Mouse (Mus musculus) limb, embryonic 14.5 days (tissue): ENCODE results near the gene Mcoln2. TPM values are rescaled to one million over a fixed set of nuclear protein-coding genes. Genes with fewer than 3 reads are reported as not detected.

Source experiments
- ATAC-seq: fragments of 200-750 bp; cut with Nextera tagmentation; 2 replicates; pipeline ENCODE4 v1.8.0; 2017; ENCODE audit warnings: low read depth, moderate number of reproducible peaks, moderate TSS enrichment; ENCODE audit not compliant: low FRiP score
- DNase-seq: peaks from one replicate; pipeline ENCODE4 v3.0.0-alpha.2; 2015; ENCODE audit warnings: low spot score
- H3K27ac ChIP-seq: fragments of 300-500 bp; sonication (generic); replicated peaks from 2 replicates; pipeline ENCODE4 v1.5.1; 2014; ENCODE audit warnings: low read depth, mild to moderate bottlenecking, low read length, moderate library complexity, mixed read lengths
- H3K27me3 ChIP-seq: fragments of 300-500 bp; sonication (generic); 2 replicates; pipeline ENCODE4 v1.6.1; 2014; ENCODE audit warnings: low read length, mixed read lengths; ENCODE audit not compliant: control insufficient read depth, insufficient read depth
- H3K36me3 ChIP-seq: fragments of 300-500 bp; sonication (generic); 2 replicates; pipeline ENCODE4 v1.6.1; 2014; ENCODE audit warnings: mild to moderate bottlenecking, low read length, moderate library complexity, mixed read lengths; ENCODE audit not compliant: control insufficient read depth, insufficient read depth
- H3K4me1 ChIP-seq: fragments of 300-500 bp; sonication (generic); 2 replicates; pipeline ENCODE4 v1.6.1; 2014; ENCODE audit warnings: antibody characterized with exemption, low read length, mixed read lengths; ENCODE audit not compliant: control insufficient read depth, insufficient read depth
- H3K4me2 ChIP-seq: fragments of 300-500 bp; sonication (generic); replicated peaks from 2 replicates; pipeline ENCODE4 v1.6.1; 2014; ENCODE audit warnings: low read depth, mild to moderate bottlenecking, low read length, moderate library complexity; ENCODE audit not compliant: severe bottlenecking
- H3K4me3 ChIP-seq: fragments of 300-500 bp; sonication (generic); replicated peaks from 2 replicates; pipeline ENCODE4 v1.5.1; 2014; ENCODE audit warnings: low read length
- H3K9ac ChIP-seq: fragments of 300-500 bp; sonication (generic); 2 replicates; pipeline ENCODE4 v1.6.1; 2014; ENCODE audit warnings: mild to moderate bottlenecking, low read depth, low read length, moderate library complexity; ENCODE audit not compliant: severe bottlenecking
- H3K9me3 ChIP-seq: fragments of 300-500 bp; sonication (generic); 2 replicates; pipeline ENCODE4 v1.6.1; 2016; ENCODE audit warnings: low read length; ENCODE audit not compliant: control insufficient read depth
- POLR2A ChIP-seq: fragments of 200-500 bp; IDR thresholded peaks from 2 replicates; pipeline ENCODE4 v1.8.0; 2012; ENCODE audit warnings: inconsistent platforms, mild to moderate bottlenecking, moderate library complexity, borderline replicate concordance; ENCODE audit not compliant: insufficient read depth, insufficient read length; ENCODE audit errors: extremely low read depth
- WGBS: fragments of 180-500 bp; shearing (Covaris S2); extraction: QIAGEN DNeasy Blood & Tissue Kit; methylation state at CpG from one replicate; pipeline ENCODE4 v1.1.7; 2014; 5-methylcytosine and 5-hydroxymethylcytosine counted together
- polyA plus RNA-seq, 2 experiments: library from polyadenylated mRNA; depleted of rRNA in 1 of 2; stranded (reverse) in 1 of 2; unstranded in 1 of 2; fragments of >200 nt; fragmentation: Nextera tagmentation in 1 of 2; extraction: Ambion mirVana in 1 of 2; gene quantifications; 2 replicates each; pipeline versions ENCODE4 v1.2.1 to v1.2.3; 2012 to 2014

Gene Mcoln2
- polyA plus RNA-seq, 2 experiments: 2.0 to 3.6 TPM

DNA sequence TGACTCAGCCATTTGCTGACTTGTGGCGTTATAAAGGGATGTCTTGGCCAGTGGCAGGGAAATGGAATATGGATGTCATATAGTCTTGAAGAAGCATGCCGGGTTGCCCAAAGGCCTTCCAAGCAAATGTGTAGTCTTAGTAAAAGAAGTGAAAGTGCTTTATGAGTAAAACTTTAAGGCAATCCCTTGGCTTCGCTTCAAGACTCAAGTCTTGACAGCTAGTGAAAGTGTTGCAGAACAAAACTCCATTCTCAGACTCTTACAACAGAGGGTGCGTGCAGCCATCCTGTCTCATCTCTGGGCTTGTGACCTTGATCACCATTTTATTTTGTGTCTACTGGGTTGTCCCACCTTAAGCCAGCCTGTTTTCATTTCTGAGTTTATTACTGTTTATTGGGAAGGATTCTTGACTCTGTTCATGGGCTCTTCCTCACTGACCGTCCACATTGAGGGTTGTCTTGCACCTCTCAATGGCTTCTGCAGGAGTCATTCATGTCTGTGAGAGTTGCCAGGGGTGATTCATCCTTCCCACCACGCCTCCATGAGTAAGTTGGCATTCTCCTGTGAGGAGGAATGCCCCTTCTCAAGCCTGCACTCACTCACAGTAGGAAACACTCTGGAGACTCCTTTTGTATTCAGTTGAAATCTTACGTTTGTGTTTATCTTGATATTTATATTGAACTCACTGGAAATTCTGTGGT, 75.6 kb downstream of the Mcoln2 start:
- H3K4me1 ChIP-seq: no peaks in the 10 kb centered on the region
- H3K4me2 ChIP-seq: no peak overlapping the region
- H3K4me3 ChIP-seq: no peak overlapping the region
- H3K27me3 ChIP-seq: peaks cover 23% of the 10 kb centered on the region
- no peaks in the 10 kb centered on the region for H3K9me3 ChIP-seq
- WGBS: 80% methylated on average over 7 of the region's 7 CpGs
- no peak for ATAC-seq
- TF ChIP-seq POLR2A: no peak
- H3K27ac ChIP-seq: no peak overlapping the region
- H3K9ac ChIP-seq: no peak overlapping the region
- DNase-seq: no peak
- no peaks in the 10 kb centered on the region for H3K36me3 ChIP-seq

DNA sequence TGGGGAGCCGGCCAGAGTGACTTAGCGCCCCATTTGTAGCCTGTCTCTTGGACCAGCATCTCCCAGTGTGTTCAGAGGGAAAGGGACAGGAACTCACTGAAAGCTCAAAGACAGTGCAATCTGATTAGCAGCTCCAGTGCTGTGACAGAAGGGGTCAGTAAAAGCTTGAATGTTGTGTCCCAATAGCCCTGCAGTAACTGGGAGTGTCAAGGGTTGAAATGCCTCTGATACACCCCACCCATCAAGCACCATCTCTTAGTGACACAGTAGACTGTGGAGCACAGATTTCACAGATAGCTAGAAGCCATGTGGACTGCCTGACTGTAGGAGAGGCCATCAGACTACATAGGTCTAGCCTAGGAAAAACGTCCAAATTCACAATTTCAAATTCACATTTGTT, 77.8 kb downstream of the Mcoln2 start:
- Histone ChIP-seq H3K4me3 (no peak overlapping the region), H3K4me2 (no peak overlapping the region), H3K4me1 (no peaks in the 10 kb centered on the region), H3K9me3 (no peaks in the 10 kb centered on the region), H3K36me3 (no peaks in the 10 kb centered on the region), H3K9ac (no peak overlapping the region), H3K27ac (no peak overlapping the region), H3K27me3 (0 out of 2 replicates have a peak, but pooled peaks cover 4% of the 10 kb centered on the region)
- 48% methylated on average over 3 of the region's 3 CpGs for WGBS
- DNase-seq: no peak
- no peak for TF ChIP-seq POLR2A
- no peak for ATAC-seq

DNA sequence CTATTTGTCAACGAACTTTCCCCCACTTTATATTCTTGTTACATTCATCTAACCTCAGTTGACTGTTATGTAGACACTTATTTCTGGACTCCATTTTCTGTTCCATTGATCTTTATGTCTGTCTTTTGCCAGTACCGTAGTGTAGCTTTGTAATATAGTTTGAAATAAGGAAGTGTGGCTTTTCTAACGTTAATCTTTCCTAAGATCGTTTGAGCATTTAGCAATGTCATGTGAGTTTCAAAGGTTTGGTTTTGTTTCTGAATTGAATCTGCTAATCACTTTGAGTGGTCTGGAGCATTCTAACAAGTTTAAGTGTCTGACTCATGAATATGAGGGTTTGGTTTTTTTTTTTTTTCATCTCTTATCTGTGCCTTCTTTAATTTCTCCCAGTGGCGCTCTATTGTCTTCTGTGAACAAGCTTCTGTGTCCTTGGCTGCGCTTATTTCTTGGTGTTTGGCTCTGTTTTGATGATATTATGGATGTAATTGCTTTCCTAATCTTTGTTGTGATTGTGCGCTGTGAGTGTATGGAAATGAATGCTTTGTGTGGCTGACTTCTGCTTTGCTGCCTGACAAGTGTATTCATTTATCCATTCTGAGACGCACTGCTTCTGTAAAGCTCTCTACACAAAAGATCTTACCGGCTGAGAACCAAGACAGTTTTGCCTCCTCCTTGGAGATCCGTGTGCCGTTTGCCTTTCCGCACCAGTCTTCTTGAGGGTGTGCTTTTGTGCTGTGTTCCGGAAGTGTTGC, 79.1 kb downstream of the Mcoln2 start:
- H3K27me3 ChIP-seq: no peaks in the 10 kb centered on the region
- no peak overlapping the region for H3K4me2 ChIP-seq
- 91% methylated on average over 13 of the region's 13 CpGs for WGBS
- no peaks in the 10 kb centered on the region for H3K36me3 ChIP-seq
- no peaks in the 10 kb centered on the region for H3K4me1 ChIP-seq
- H3K9me3 ChIP-seq: no peaks in the 10 kb centered on the region
- TF ChIP-seq POLR2A: no peak
- DNase-seq (no peak), ATAC-seq (no peak)
- no peak overlapping the region for H3K9ac ChIP-seq
- no peak overlapping the region for H3K4me3 ChIP-seq
- no peak overlapping the region for H3K27ac ChIP-seq

DNA sequence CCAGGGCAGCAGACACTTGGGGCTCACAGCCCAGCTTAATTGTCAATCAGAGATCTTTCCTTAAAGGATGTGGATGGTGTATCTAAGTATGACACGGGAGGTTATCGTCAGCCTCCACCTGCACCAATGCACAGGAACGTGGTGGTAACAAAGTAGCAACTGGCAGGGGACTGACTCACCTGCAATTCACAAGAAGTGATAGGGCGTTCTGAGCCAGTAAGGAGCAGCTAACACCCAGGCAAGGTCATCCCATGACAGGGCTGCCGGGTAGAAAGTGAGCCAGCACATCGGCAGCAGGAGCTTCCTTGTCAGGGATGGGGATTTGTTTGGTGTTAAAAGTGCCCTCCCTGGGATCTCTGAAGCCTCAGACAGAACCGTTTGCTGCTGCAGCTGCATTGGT, 83.1 kb downstream of the Mcoln2 start:
- H3K9ac ChIP-seq: no peak overlapping the region
- DNase-seq: no peak
- no peak for ATAC-seq
- no peak overlapping the region for H3K27ac ChIP-seq
- H3K9me3 ChIP-seq: no peaks in the 10 kb centered on the region
- no peaks in the 10 kb centered on the region for H3K27me3 ChIP-seq
- no peaks in the 10 kb centered on the region for H3K36me3 ChIP-seq
- 60% methylated on average over 7 of the region's 7 CpGs for WGBS
- no peak overlapping the region for H3K4me3 ChIP-seq
- TF ChIP-seq POLR2A: no peak
- no peak overlapping the region for H3K4me2 ChIP-seq
- H3K4me1 ChIP-seq: peaks cover 6% of the 10 kb centered on the region; the same call in 1 of the 2 replicates

DNA sequence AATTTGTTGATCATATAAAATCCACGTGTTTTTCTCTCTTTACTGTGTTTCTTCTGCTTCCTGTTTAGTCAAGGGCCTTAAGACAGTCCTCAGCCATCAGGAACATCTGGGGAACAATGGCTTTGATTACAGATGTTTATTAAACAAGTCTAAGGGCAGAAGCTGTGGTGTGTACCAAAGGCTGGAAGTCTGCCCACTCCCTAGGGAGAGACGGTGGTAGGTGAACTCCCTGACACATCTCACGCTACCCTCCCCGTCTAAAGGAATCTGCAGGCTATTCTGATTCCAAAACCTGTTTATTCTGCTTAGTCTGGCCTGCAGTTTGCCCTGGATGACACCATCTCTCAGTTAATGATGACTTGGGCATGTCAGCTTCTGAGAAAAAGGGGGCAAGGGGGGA, 84.1 kb downstream of the Mcoln2 start:
- Histone ChIP-seq H3K27ac (no peak overlapping the region), H3K27me3 (no peaks in the 10 kb centered on the region), H3K4me3 (no peak overlapping the region), H3K4me1 (peaks cover 6% of the 10 kb centered on the region; the same call in 1 of the 2 replicates), H3K9me3 (no peaks in the 10 kb centered on the region), H3K9ac (no peak overlapping the region), H3K36me3 (no peaks in the 10 kb centered on the region), H3K4me2 (no peak overlapping the region)
- 68% methylated on average over 4 of the region's 4 CpGs for WGBS
- ATAC-seq (no peak), DNase-seq (no peak)
- no peak for TF ChIP-seq POLR2A
